Mouse (Mus musculus): ENCODE measurements around the gene Sf3a1.
"Not testable (repeated sequence)": the region's sequence is repeated elsewhere in the genome, so short reads cannot be mapped to it uniquely, and the experiment has no call there.

The Sf3a1 gene

GRCm38 (mm10) chr11:4159808-4160708 is at the start of gene Sf3a1, which contains the start of gene Ccdc157:
Sf3a1 (plus strand) TSS chr11:4160350.
Ccdc157 (minus strand) TSS chr11:4160293.
- in situ Hi-C loops (cut with MboI; ENCODE audit: low pct_unique_long_range_greater_than_20kb in 1 of 2, low sequenced_read_pairs in 2 of 2, unreplicated experiment in 1 of 2) = no loop called here

- in situ Hi-C loops (cut with MboI; ENCODE audit: low pct_unique_long_range_greater_than_20kb in 1 of 2, low sequenced_read_pairs in 2 of 2, unreplicated experiment in 1 of 2) = no loop called here
Observed at GRCm38 (mm10) chr11:4112033-4112432, 48.1 kb upstream of the Sf3a1 start.

GRCm38 (mm10) chr11:4112861-4113260 is 47.3 kb upstream of the Sf3a1 start:
- in situ Hi-C loops (cut with MboI; ENCODE audit: low pct_unique_long_range_greater_than_20kb in 1 of 2, low sequenced_read_pairs in 2 of 2, unreplicated experiment in 1 of 2) = no loop called here

- in situ Hi-C loops (cut with MboI; ENCODE audit: low pct_unique_long_range_greater_than_20kb in 1 of 2, low sequenced_read_pairs in 2 of 2, unreplicated experiment in 1 of 2) = no loop called here
Observed at GRCm38 (mm10) chr11:4113496-4113895, 46.7 kb upstream of the Sf3a1 start.

- in situ Hi-C loops (cut with MboI; ENCODE audit: low pct_unique_long_range_greater_than_20kb in 1 of 2, low sequenced_read_pairs in 2 of 2, unreplicated experiment in 1 of 2) = no loop called here
Observed at GRCm38 (mm10) chr11:4113970-4114369, 46.2 kb upstream of the Sf3a1 start.

GRCm38 (mm10) chr11:4114541-4114940 is 45.6 kb upstream of the Sf3a1 start:
- in situ Hi-C loops (cut with MboI; ENCODE audit: low pct_unique_long_range_greater_than_20kb in 1 of 2, low sequenced_read_pairs in 2 of 2, unreplicated experiment in 1 of 2) = not testable (repeated sequence)

GRCm38 (mm10) chr11:4115407-4115806 is 44.7 kb upstream of the Sf3a1 start:
- in situ Hi-C loops (cut with MboI; ENCODE audit: low pct_unique_long_range_greater_than_20kb in 1 of 2, low sequenced_read_pairs in 2 of 2, unreplicated experiment in 1 of 2) = no loop called here

- in situ Hi-C loops (cut with MboI; ENCODE audit: low pct_unique_long_range_greater_than_20kb in 1 of 2, low sequenced_read_pairs in 2 of 2, unreplicated experiment in 1 of 2) = no loop called here
Observed at GRCm38 (mm10) chr11:4116458-4117141, 43.5 kb upstream of the Sf3a1 start.

GRCm38 (mm10) chr11:4117372-4118071 is 42.6 kb upstream of the Sf3a1 start:
- in situ Hi-C loops (cut with MboI; ENCODE audit: low pct_unique_long_range_greater_than_20kb in 1 of 2, low sequenced_read_pairs in 2 of 2, unreplicated experiment in 1 of 2) = no loop called here

- in situ Hi-C loops (cut with MboI; ENCODE audit: low pct_unique_long_range_greater_than_20kb in 1 of 2, low sequenced_read_pairs in 2 of 2, unreplicated experiment in 1 of 2) = no loop called here
Observed at GRCm38 (mm10) chr11:4118081-4118921, 41.8 kb upstream of the Sf3a1 start.

- in situ Hi-C loops (cut with MboI; ENCODE audit: low pct_unique_long_range_greater_than_20kb in 1 of 2, low sequenced_read_pairs in 2 of 2, unreplicated experiment in 1 of 2) = no loop called here
Observed at GRCm38 (mm10) chr11:4119635-4120034, 40.5 kb upstream of the Sf3a1 start.

GRCm38 (mm10) chr11:4121691-4122090 is 38.5 kb upstream of the Sf3a1 start:
- in situ Hi-C loops (cut with MboI; ENCODE audit: low pct_unique_long_range_greater_than_20kb in 1 of 2, low sequenced_read_pairs in 2 of 2, unreplicated experiment in 1 of 2) = no loop called here

GRCm38 (mm10) chr11:4122226-4122625 is 37.9 kb upstream of the Sf3a1 start:
- in situ Hi-C loops (cut with MboI; ENCODE audit: low pct_unique_long_range_greater_than_20kb in 1 of 2, low sequenced_read_pairs in 2 of 2, unreplicated experiment in 1 of 2) = no loop called here

- in situ Hi-C loops (cut with MboI; ENCODE audit: low pct_unique_long_range_greater_than_20kb in 1 of 2, low sequenced_read_pairs in 2 of 2, unreplicated experiment in 1 of 2) = no loop called here
Observed at GRCm38 (mm10) chr11:4122742-4123579, 37.2 kb upstream of the Sf3a1 start, which contains the start of gene Sec14l2. Sec14l2 (minus strand) TSS chr11:4123415.

GRCm38 (mm10) chr11:4123922-4124321 is 36.2 kb upstream of the Sf3a1 start:
- in situ Hi-C loops (cut with MboI; ENCODE audit: low pct_unique_long_range_greater_than_20kb in 1 of 2, low sequenced_read_pairs in 2 of 2, unreplicated experiment in 1 of 2) = no loop called here

GRCm38 (mm10) chr11:4127059-4127458 is 33.1 kb upstream of the Sf3a1 start:
- in situ Hi-C loops (cut with MboI; ENCODE audit: low pct_unique_long_range_greater_than_20kb in 1 of 2, low sequenced_read_pairs in 2 of 2, unreplicated experiment in 1 of 2) = no loop called here

GRCm38 (mm10) chr11:4128461-4128860 is 31.7 kb upstream of the Sf3a1 start:
- in situ Hi-C loops (cut with MboI; ENCODE audit: low pct_unique_long_range_greater_than_20kb in 1 of 2, low sequenced_read_pairs in 2 of 2, unreplicated experiment in 1 of 2) = not testable (repeated sequence)
